Mouse (Mus musculus) liver, embryonic 14.5 days (tissue): ENCODE results near the gene Mrpl1. TPM values are rescaled to one million over a fixed set of nuclear protein-coding genes. Genes with fewer than 3 reads are reported as not detected.

ENCODE experiments used
- ATAC-seq: fragments of 200-750 bp; cut with Nextera tagmentation; 2 replicates; pipeline ENCODE4 v1.8.0; 2017; ENCODE audit warnings: moderate number of reproducible peaks, mild to moderate bottlenecking, moderate library complexity; ENCODE audit not compliant: insufficient read depth
- DNase-seq, 3 experiments: peaks; one replicate each; pipeline ENCODE4 v3.0.0-alpha.2; 2012 to 2013; ENCODE audit warnings: low read depth in 3 of 3, low spot score in 3 of 3
- H3K27ac ChIP-seq: fragments of 300-500 bp; sonication (generic); 2 replicates; pipeline ENCODE4 v1.5.1; 2014; ENCODE audit warnings: moderate library complexity, mild to moderate bottlenecking, control low read depth, inconsistent platforms
- H3K27me3 ChIP-seq: fragments of 300-500 bp; sonication (generic); 2 replicates; pipeline ENCODE4 v1.6.1; 2014; ENCODE audit warnings: mild to moderate bottlenecking, low read length, moderate library complexity; ENCODE audit not compliant: control insufficient read depth, insufficient read depth
- H3K36me3 ChIP-seq: fragments of 300-500 bp; sonication (generic); replicated peaks from 2 replicates; pipeline ENCODE4 v1.6.1; 2014; ENCODE audit warnings: low read depth; ENCODE audit not compliant: control insufficient read depth, insufficient read depth
- H3K4me1 ChIP-seq, 2 experiments: fragments of 200-500 bp in 1 of 2; fragments of 300-500 bp in 1 of 2; sonication (generic) in 1 of 2; replicated peaks; 2 replicates each; pipeline ENCODE4 v1.6.1; 2012 to 2014; ENCODE audit warnings: antibody characterized with exemption in 1 of 2, inconsistent platforms in 1 of 2, low read length in 1 of 2; ENCODE audit not compliant: control insufficient read depth in 2 of 2, insufficient read depth in 2 of 2
- H3K4me2 ChIP-seq: fragments of 300-500 bp; sonication (generic); 2 replicates; pipeline ENCODE4 v1.6.1; 2014; ENCODE audit warnings: low read depth, mild to moderate bottlenecking, control low read depth, moderate library complexity
- H3K4me3 ChIP-seq, 2 experiments: fragments of 200-500 bp in 1 of 2; fragments of 300-500 bp in 1 of 2; sonication (generic) in 1 of 2; 2 replicates each; pipeline ENCODE4 v1.5.1; 2012 to 2014; ENCODE audit warnings: low read depth in 2 of 2, low read length in 2 of 2, mild to moderate bottlenecking in 2 of 2, control low read depth in 1 of 2, inconsistent platforms in 1 of 2, moderate library complexity in 1 of 2; ENCODE audit not compliant: insufficient read depth in 1 of 2
- H3K9ac ChIP-seq: fragments of 300-500 bp; sonication (generic); replicated peaks from 2 replicates; pipeline ENCODE4 v1.6.1; 2014; ENCODE audit warnings: mild to moderate bottlenecking, control low read depth, moderate library complexity
- H3K9me3 ChIP-seq: fragments of 300-500 bp; sonication (generic); 2 replicates; pipeline ENCODE4 v1.6.1; 2016; ENCODE audit warnings: low read length, mixed read lengths; ENCODE audit not compliant: control insufficient read depth
- CTCF ChIP-seq: IDR thresholded peaks from 2 replicates; pipeline ENCODE4 v1.5.1; 2016; ENCODE audit warnings: antibody characterized with exemption, low read depth, control low read depth
- EP300 ChIP-seq: IDR thresholded peaks from 2 replicates; pipeline ENCODE4 v1.6.1; 2016; ENCODE audit warnings: antibody characterized with exemption, low read depth
- WGBS: fragments of 180-500 bp; shearing (Covaris S2); extraction: QIAGEN DNeasy Blood & Tissue Kit; methylation state at CpG from one replicate; pipeline ENCODE4 v1.1.7; 2014; ENCODE audit not compliant: insufficient replicate concordance; 5-methylcytosine and 5-hydroxymethylcytosine counted together
- polyA plus RNA-seq, 2 experiments: library from polyadenylated mRNA; depleted of rRNA in 1 of 2; stranded (reverse) in 1 of 2; unstranded in 1 of 2; fragments of >200 nt; fragmentation: Nextera tagmentation in 1 of 2; extraction: Ambion mirVana in 1 of 2; gene quantifications; 2 replicates each; pipeline versions ENCODE4 v1.2.1 to v1.2.3; 2012 to 2014

The Mrpl1 gene
- polyA plus RNA-seq, 2 experiments: 6.0 to 14.7 TPM

DNA sequence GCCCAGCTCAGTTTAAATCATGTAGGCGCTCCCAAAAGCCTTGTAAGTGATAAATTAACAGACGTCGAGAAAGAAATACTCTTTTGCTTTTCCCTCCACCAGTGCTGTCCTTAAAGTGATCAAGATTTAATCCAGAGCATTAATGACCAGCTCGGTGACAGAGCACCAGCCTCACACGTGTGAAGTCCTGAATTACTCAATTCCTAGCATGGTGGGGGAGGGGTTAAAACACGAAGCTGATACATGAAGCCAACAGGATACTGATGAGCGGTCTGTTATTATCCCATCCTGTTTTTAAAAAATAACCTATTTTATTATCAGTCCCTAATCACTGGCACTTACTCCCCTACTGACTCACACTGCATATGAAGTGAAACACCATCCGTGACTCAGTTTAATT, 102.4 kb downstream of the Mrpl1 start:
- Histone ChIP-seq H3K27ac (no peak overlapping the region), H3K36me3 (no peaks in the 10 kb centered on the region), H3K9me3 (no peaks in the 10 kb centered on the region), H3K4me3 (no peak overlapping the region), H3K27me3 (no peaks in the 10 kb centered on the region), H3K4me2 (no peak overlapping the region), H3K4me1 (no peaks in the 10 kb centered on the region), H3K9ac (no peak overlapping the region)
- ATAC-seq: no peak
- no peak for TF ChIP-seq CTCF
- no peak for TF ChIP-seq EP300
- no peak for DNase-seq
- WGBS: 60% methylated on average over 8 of the region's 8 CpGs

Other genes starting within 250 kb of the Mrpl1 start
- gene Cnot6l, start 45.3 kb upstream of the Mrpl1 start, polyA plus RNA-seq (2012; rRNA removed): 1.8 and 2.8 TPM in 2 replicates
- 4.8 and 5.8 TPM in 2 replicates for gene Cnot6l, start 45.3 kb upstream of the Mrpl1 start, polyA plus RNA-seq (2014; fragmentation: Nextera tagmentation; extraction: Ambion mirVana)
- gene Fras1, start 164.5 kb downstream of the Mrpl1 start, polyA plus RNA-seq (2012; rRNA removed): 0.41 and 0.46 TPM in 2 replicates
- 1.1 TPM in 2 replicates for gene Fras1, start 164.5 kb downstream of the Mrpl1 start, polyA plus RNA-seq (2014; fragmentation: Nextera tagmentation; extraction: Ambion mirVana)